Mouse (Mus musculus): ENCODE results near the gene Gpx4. TPM values are rescaled to one million over a fixed set of nuclear protein-coding genes. Genes with fewer than 3 reads are reported as not detected.
A peak's percentile ranks its signal among the peaks of the same experiment; 100 is the strongest.

Gene Gpx4
- polyA plus RNA-seq, 1 experiment from 2014 or later, result 484 TPM

GRCm38 (mm10) chr10:80069948-80070450 lies 23.0 kb downstream of the Gpx4 start:
- Histone ChIP-seq H3K4me1 (peaks cover 5% of the 10 kb centered on the region), H3K9me3 (replicated peaks) (no peaks in the 10 kb centered on the region), H3K4me2 (replicated peaks) (no peak overlapping the region), H3K27ac (no peak overlapping the region), H3K27me3 (no peaks in the 10 kb centered on the region), H3K9ac (no peak overlapping the region), H3K4me3 (no peak overlapping the region), H3K36me3 (peaks cover 14% of the 10 kb centered on the region; the same call in 1 of the 2 replicates)
- ATAC-seq (ENCODE audit: low FRiP score), result no peak
- 96% methylated on average over 3 of the region's 4 CpGs for WGBS

- H3K4me2 ChIP-seq (replicated peaks), result no peak overlapping the region
- H3K4me1 ChIP-seq, result peaks cover 14% of the 10 kb centered on the region
- ATAC-seq (ENCODE audit: low FRiP score), result peak; percentile 38; the same call in 1 of the 2 replicates
- no peaks in the 10 kb centered on the region for H3K9me3 ChIP-seq (replicated peaks)
- 0 out of 2 replicates have a peak overlapping the region, but pooled peaks have one; percentile 1 for H3K9ac ChIP-seq
- H3K27me3 ChIP-seq, result no peaks in the 10 kb centered on the region
- peaks cover 14% of the 10 kb centered on the region; the same call in 1 of the 2 replicates for H3K36me3 ChIP-seq
- WGBS, result 64% methylated on average over 9 of the region's 9 CpGs
- no peak overlapping the region for H3K4me3 ChIP-seq
- H3K27ac ChIP-seq, result peak overlapping the region; percentile 66; the same call in 1 of the 2 replicates
These were observed 24.0 kb downstream of the Gpx4 start for GRCm38 (mm10) chr10:80070837-80071515.

GRCm38 (mm10) chr10:80071516-80071900 lies 24.5 kb downstream of the Gpx4 start:
- 81% methylated on average over 3 of the region's 3 CpGs for WGBS
- no peak for ATAC-seq (ENCODE audit: low FRiP score)
- no peak overlapping the region for H3K4me3 ChIP-seq
- H3K4me2 ChIP-seq (replicated peaks), result no peak overlapping the region
- peak overlapping the region; percentile 9; the same call in 1 of the 2 replicates for H3K27ac ChIP-seq
- peaks cover 16% of the 10 kb centered on the region for H3K4me1 ChIP-seq
- H3K36me3 ChIP-seq, result peaks cover 10% of the 10 kb centered on the region; the same call in 1 of the 2 replicates
- no peaks in the 10 kb centered on the region for H3K9me3 ChIP-seq (replicated peaks)
- H3K9ac ChIP-seq, result 0 out of 2 replicates have a peak overlapping the region, but pooled peaks have one; percentile 1
- H3K27me3 ChIP-seq, result no peaks in the 10 kb centered on the region

GRCm38 (mm10) chr10:80072623-80073489 lies 25.9 kb downstream of the Gpx4 start:
- Histone ChIP-seq H3K4me2 (replicated peaks) (no peak overlapping the region), H3K9me3 (replicated peaks) (no peaks in the 10 kb centered on the region), H3K9ac (no peak overlapping the region), H3K4me3 (no peak overlapping the region), H3K36me3 (0 out of 2 replicates have a peak, but pooled peaks cover 10% of the 10 kb centered on the region), H3K4me1 (peaks cover 16% of the 10 kb centered on the region), H3K27me3 (no peaks in the 10 kb centered on the region), H3K27ac (no peak overlapping the region)
- no peak for ATAC-seq (ENCODE audit: low FRiP score)
- 81% methylated on average over 20 of the region's 20 CpGs for WGBS

- H3K4me2 ChIP-seq (replicated peaks), result peak overlapping the region; percentile 28; the same call in 1 of the 2 replicates
These were observed 28.0 kb downstream of the Gpx4 start for GRCm38 (mm10) chr10:80074813-80075601.

GRCm38 (mm10) chr10:80075924-80076323 lies 29.0 kb downstream of the Gpx4 start:
- H3K4me1 ChIP-seq, result peaks cover 16% of the 10 kb centered on the region
- H3K9me3 ChIP-seq (replicated peaks), result no peaks in the 10 kb centered on the region
- no peak overlapping the region for H3K4me3 ChIP-seq
- no peaks in the 10 kb centered on the region for H3K27me3 ChIP-seq
- no peak overlapping the region for H3K27ac ChIP-seq
- H3K9ac ChIP-seq, result no peak overlapping the region
- 28% methylated on average over 1 of the region's 1 CpGs for WGBS
- ATAC-seq (ENCODE audit: low FRiP score), result no peak
- peaks cover 29% of the 10 kb centered on the region for H3K36me3 ChIP-seq
- H3K4me2 ChIP-seq (replicated peaks), result no peak overlapping the region

More at GRCm38 (mm10) chr10:80074813-80075601, 28.0 kb downstream of the Gpx4 start:
- ATAC-seq (ENCODE audit: low FRiP score), result no peak
- Histone ChIP-seq H3K27ac (no peak overlapping the region), H3K36me3 (peaks cover 21% of the 10 kb centered on the region), H3K9me3 (replicated peaks) (no peaks in the 10 kb centered on the region), H3K4me1 (peaks cover 16% of the 10 kb centered on the region), H3K9ac (0 out of 2 replicates have a peak overlapping the region, but pooled peaks have one; percentile 14), H3K27me3 (no peaks in the 10 kb centered on the region), H3K4me3 (0 out of 2 replicates have a peak overlapping the region, but pooled peaks have one; percentile 3)
- WGBS, result 17% methylated on average over 28 of the region's 28 CpGs

GRCm38 (mm10) chr10:80076386-80076785 lies 29.4 kb downstream of the Gpx4 start:
- Histone ChIP-seq H3K4me2 (replicated peaks) (no peak overlapping the region), H3K4me1 (peaks cover 15% of the 10 kb centered on the region), H3K27ac (no peak overlapping the region), H3K9ac (no peak overlapping the region), H3K9me3 (replicated peaks) (no peaks in the 10 kb centered on the region), H3K36me3 (peaks cover 34% of the 10 kb centered on the region), H3K4me3 (no peak overlapping the region), H3K27me3 (no peaks in the 10 kb centered on the region)
- no peak for ATAC-seq (ENCODE audit: low FRiP score)
- WGBS, result 93% methylated on average over 4 of the region's 4 CpGs

- Histone ChIP-seq H3K4me1 (peaks cover 14% of the 10 kb centered on the region), H3K36me3 (peaks cover 43% of the 10 kb centered on the region), H3K27me3 (no peaks in the 10 kb centered on the region), H3K9me3 (replicated peaks) (no peaks in the 10 kb centered on the region), H3K27ac (no peak overlapping the region), H3K9ac (no peak overlapping the region), H3K4me2 (replicated peaks) (no peak overlapping the region), H3K4me3 (no peak overlapping the region)
- 90% methylated on average over 5 of the region's 5 CpGs for whole genome bisulfite sequencing
- no peak for ATAC-seq (ENCODE audit: low FRiP score)
These were observed 30.3 kb downstream of the Gpx4 start for GRCm38 (mm10) chr10:80077312-80077711.

- H3K9ac ChIP-seq, result no peak overlapping the region
- no peak overlapping the region for H3K4me2 ChIP-seq (replicated peaks)
- H3K4me3 ChIP-seq, result no peak overlapping the region
- H3K4me1 ChIP-seq, result peaks cover 14% of the 10 kb centered on the region
- ATAC-seq (ENCODE audit: low FRiP score), result no peak
- peaks cover 53% of the 10 kb centered on the region for H3K36me3 ChIP-seq
- H3K9me3 ChIP-seq (replicated peaks), result no peaks in the 10 kb centered on the region
- 93% methylated on average over 1 of the region's 1 CpGs for WGBS
- H3K27me3 ChIP-seq, result no peaks in the 10 kb centered on the region
- H3K27ac ChIP-seq, result no peak overlapping the region
These were observed 31.4 kb downstream of the Gpx4 start for GRCm38 (mm10) chr10:80078366-80078765.

GRCm38 (mm10) chr10:80080396-80081070 lies 33.6 kb downstream of the Gpx4 start:
- no peak for ATAC-seq (ENCODE audit: low FRiP score)
- Histone ChIP-seq H3K27ac (no peak overlapping the region), H3K4me3 (no peak overlapping the region), H3K9ac (no peak overlapping the region; the same call in 1 of the 2 replicates), H3K27me3 (no peaks in the 10 kb centered on the region), H3K9me3 (replicated peaks) (no peaks in the 10 kb centered on the region), H3K36me3 (peaks cover 66% of the 10 kb centered on the region), H3K4me1 (peaks cover 6% of the 10 kb centered on the region), H3K4me2 (replicated peaks) (no peak overlapping the region)
- 89% methylated on average over 16 of the region's 16 CpGs for WGBS

GRCm38 (mm10) chr10:80081075-80081474 lies 34.1 kb downstream of the Gpx4 start:
- Histone ChIP-seq H3K27me3 (no peaks in the 10 kb centered on the region), H3K4me2 (replicated peaks) (no peak overlapping the region), H3K4me3 (no peak overlapping the region), H3K9me3 (replicated peaks) (no peaks in the 10 kb centered on the region), H3K36me3 (peaks cover 66% of the 10 kb centered on the region), H3K9ac (no peak overlapping the region), H3K4me1 (0 out of 2 replicates have a peak, but pooled peaks cover 1% of the 10 kb centered on the region), H3K27ac (no peak overlapping the region)
- no peak for ATAC-seq (ENCODE audit: low FRiP score)
- WGBS, result 75% methylated on average over 3 of the region's 3 CpGs

Measured in hindbrain, embryonic 12.5 days (tissue).